Mouse (Mus musculus): ENCODE results near the gene Hal.

The Hal gene

GRCm38 (mm10) chr10:93564518-93565090, 76.0 kb downstream of the Hal start:
- DNase-seq (ENCODE audit: low read depth, low spot score): no peak

GRCm38 (mm10) chr10:93567066-93567465, 78.5 kb downstream of the Hal start:
- no peak for DNase-seq (ENCODE audit: low read depth, low spot score)

DNA sequence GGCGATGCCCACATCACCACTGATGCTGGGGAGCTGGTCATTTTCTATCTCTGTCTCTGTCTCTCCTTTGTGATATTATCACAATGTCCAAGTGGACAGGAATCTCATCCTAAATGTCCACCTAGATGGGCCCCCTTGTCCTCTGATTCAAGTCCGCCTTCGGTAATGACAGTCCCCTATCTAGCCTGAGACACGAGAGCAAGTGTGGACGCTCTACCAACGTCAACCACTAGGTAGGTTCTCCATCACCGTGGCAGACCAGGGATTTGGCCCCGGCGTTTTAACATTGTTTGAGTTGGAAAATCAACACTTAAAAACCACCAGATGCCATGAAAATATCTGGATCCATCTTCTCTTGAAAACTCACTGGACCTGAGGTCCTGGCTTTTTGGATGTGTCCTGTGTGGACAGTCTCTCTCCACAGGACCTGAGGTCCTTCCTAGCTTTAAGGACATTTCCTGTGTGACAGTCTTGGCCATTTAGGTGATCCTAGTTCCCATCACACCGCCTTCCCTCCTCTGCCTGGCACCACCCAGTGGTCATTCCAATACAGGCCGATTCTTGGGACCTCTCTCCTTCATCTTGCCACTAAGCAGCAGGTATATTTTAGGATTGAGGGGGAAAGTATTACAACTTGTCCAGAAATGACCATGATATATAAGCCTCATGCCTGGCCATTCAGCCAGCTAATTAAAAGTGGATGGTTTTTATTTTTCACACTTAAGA, 79.4 kb downstream of the Hal start:
- no peak for DNase-seq (ENCODE audit: low read depth, low spot score)

- no peak for DNase-seq (ENCODE audit: low read depth, low spot score)
Measured at GRCm38 (mm10) chr10:93568671-93569070, 80.1 kb downstream of the Hal start.
